Mouse (Mus musculus): ENCODE measurements around the gene Irf6.
A peak's percentile ranks its signal among the peaks of the same experiment; 100 is the strongest.

The Irf6 gene

DNA sequence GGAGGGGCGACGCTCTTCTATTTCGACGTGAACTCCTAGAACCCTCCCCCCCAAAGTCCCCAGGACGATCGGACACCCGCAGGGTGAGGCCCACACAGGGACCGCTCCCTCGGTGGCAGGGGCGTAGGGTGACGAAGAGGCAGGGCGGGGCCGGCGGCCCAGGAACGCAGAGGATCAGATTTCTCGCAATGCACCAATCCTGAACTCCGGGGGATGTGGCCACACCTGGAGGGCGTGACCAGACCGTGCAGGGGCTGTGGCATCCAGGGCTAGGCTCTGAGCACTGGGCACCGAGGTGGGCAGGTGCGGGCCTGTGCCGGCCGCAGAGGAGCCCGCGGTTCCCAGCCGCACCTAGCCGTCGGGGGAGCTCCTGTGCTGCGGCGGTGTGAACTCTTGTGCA lies at the start of gene Irf6:
TSS of gene Irf6 (plus strand) at position 240 of the 400 bp plus-strand sequence.
- no peak for DNase-seq

DNA sequence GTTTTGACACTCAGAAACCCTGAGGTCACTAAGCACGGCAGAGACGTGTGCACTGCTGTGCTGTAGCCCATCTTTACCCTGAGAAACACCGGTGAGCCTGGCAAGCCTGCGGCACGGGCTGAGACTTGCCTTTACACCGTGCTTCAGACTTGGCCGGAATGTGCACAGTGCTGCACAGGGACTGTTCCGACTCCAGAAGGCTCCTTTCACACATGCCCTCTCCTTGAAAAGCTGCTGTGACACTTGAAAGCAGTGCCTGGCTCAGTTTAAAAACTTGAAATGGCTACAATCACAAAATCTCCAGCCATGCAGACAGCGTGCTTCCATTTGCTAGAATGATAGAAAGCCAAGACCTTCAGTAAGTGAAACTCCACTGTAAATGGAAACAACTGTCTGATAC lies 40.8 kb upstream of the Irf6 start:
- no peak for DNase-seq

DNA sequence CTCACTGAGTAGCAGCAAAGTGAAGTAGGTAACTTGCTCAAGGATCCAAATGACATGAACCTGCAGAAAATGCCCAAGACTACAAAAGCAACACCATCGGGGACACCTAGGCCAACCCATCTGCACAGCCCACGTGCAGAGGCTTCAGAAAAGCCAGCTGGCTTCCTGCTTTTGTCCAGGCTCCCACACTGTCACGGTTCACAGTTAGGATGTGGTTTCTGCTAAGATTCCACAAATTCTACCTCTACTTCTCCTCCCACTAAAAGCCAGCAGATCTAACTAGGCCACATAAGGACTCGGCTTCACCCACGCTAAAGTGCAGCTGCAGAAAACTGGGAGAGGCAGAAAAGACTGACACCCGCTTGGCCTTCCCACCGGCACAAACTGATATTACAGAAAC lies 30.1 kb upstream of the Irf6 start:
- DNase-seq = no peak

DNA sequence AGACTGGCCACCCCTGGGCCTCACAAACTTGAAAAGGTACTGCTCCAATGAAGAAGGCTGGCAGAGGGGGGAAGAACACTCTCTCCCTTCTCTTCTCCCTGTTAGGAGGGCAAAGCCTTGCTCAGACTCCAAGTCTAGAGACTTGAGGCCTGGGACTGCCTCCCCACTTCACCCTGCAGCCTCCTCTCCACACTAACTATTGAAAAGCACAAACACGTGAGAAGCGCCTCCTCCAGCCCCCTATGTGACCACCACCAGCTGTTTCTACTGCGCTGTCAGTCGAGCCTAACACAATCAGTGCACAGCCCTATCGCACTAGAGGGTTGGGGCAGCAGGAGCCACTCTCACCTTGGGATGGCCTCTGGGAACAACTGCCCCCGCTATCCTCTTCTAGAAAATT lies 29.6 kb upstream of the Irf6 start:
- DNase-seq = no peak

DNA sequence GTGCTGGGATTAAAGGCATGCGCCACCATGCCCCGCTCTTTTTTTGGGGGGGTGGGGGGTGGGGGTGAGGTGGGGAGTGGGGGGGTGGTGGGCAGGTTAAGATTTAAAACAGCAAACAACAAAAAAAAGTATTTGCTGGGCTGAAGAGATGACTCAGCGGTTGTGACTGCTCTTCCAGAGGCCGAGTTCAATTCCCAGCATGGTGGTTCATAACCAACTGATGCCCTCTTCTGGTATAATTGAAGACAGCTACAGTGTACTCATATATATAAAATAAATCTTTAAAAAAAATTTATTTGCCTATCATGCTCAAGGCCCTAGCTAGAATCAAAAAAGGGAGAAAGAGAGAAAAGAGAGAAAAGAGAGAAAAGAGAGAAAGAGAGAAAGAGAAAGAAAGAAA lies 27.1 kb upstream of the Irf6 start:
- DNase-seq = no peak

DNA sequence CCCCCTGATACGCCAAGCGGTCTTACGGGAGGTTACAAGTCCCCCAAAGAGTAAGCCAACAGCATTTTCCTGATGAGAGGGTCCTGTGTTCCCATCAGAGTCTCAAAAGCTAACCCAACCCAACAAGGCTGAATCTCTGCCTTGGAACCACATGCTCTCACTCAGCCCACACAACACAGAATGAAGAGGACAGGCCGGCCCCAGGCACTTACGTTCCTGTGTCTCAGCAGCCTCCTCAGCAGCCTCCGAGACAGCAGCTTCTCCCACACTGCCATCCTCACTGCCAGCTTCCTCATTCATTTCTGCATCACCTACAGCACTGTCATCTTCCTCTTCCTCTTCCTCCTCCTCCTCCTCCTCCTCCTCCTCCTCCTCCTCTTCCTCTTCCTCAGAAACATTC lies 24.9 kb upstream of the Irf6 start:
- no peak for DNase-seq

DNA sequence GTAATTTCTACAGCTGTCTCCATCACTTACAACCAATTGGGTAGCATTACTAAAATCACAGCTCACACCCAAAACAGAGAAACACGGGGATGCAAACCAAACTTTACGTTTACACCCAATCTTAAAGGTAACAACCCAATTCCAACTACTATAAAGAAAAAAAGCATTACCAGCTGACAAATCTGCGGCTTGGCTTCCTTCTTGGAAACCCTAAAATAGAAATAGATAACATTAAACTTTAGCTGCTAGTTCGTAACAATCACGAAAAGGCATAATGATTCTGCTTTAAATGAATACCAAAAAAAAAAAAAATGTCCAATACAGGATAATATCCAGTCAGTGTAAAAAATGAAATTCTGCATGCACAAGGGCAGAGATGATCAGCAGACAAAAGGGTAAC lies 23.6 kb upstream of the Irf6 start:
- no peak for DNase-seq

DNA sequence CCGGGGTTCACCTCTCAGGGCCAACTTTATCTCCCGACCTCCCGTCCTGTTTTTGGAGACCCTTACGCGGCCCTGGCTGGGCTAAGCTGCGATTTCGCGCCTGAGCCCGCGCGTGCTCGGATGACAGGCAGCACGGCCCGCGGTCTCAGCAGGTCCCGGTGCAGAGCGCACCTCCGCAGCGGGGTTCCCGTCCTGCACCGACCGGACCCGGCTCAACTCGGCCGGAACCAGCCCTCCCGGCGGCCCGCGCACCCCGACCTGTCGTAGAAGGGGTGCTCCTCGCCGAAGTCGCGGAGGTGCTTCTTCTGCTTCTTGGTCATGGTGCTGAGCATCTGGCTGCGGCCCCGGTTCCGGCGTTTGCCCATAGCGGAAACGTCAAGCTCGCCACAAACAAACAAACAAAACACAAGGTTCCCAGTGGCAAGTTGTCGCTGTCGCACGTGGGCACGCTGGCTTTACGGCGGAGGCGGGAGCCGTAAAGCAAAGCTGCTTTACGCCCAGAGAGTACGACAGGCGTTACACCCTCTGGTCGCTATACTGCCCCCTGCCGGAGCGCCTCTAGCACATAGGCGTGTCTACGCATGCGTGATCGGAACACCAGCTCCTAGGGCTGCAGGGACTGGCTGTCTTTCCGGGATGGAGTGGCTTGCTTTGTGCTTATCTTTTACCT lies 23.0 kb upstream of the Irf6 start, which contains the start of gene Diexf:
TSS of gene Diexf (minus strand) at position 487 of the 670 bp plus-strand sequence.
- peak; percentile 99 to 100 for DNase-seq

DNA sequence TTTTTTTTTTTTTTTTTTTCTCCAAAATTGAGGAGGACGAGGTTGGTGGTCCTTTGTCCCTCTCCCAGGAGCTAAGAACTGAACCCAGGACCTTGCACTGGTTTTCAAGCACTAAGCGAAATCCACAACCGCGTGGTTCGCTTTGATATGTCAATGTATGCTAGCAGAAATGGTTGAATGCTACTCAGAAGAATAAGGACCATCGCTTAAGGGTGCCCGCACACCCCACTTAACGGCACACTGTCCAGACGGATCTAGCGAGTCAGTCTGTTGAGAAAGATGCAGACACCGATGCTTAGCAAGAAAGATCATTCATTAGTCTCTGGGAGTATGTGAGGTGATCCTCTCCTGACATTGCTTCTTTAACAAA lies 22.5 kb upstream of the Irf6 start:
- no peak for DNase-seq

DNA sequence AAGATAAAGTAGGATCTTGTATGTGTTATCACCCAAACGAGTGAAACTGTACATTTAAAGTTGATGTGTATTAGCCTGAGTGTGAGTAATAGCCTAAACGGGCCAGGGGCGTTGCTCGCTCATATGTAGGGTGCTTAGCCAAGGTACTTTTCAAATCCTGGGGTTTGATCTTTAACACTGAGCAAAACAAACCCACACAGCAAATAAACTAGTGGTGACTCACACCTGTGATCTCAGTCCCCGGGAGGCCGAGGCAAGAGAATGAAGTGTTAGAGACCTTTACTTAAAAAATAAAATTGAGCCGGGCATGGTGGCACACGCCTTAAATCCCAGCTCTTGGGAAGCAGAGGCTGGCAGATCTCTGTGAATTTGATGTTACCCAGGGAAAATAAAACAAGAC lies 22.1 kb upstream of the Irf6 start:
- DNase-seq = no peak

DNA sequence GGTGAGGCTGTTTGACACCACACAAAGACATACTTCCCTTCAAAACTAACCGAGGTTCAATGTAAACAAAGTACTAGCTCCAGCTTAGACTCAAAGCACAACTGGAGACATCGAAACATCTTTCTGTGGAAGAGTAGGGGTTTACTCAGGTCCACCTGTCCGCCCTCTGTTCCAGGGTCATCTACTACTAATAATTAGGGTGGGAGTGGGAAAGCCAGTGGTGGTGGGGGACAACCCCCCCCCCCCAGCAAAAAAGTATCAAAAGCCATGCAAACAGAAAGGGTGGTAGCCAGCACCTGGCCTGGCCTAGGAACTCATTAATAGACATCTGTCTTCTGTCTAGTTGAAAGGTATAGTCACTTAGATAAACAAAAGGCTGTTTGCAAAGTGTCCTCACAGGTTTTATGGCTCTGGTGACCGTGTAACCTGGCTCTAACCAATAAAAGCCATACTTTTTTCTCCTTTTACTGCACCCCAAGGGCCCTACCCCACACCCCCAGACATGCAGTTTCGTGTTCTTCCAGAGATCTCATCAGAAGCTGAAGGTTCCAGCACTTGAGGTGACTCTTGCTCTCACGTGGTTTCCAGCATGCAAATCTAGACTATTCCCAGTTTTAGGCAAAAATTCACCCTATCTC lies 21.5 kb upstream of the Irf6 start:
- no peak for DNase-seq

DNA sequence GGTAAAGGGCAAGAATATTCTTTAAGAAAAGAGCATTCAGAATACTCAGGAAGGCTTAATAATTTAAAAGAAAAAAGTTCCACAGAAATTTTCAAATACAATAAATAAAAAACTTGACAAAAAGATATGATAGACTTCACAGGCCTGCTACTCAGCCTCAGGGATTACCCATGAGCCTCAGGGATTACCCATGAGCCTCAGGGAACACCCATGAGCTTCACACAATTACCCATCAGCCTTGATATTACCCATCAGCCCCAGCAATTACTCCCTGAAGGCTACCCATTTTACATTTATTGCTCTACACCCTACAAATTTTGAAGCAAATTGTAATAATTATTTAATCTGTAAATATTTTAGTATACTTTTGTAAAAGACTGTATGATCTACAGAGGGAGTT lies 20.5 kb upstream of the Irf6 start:
- no peak for DNase-seq

DNA sequence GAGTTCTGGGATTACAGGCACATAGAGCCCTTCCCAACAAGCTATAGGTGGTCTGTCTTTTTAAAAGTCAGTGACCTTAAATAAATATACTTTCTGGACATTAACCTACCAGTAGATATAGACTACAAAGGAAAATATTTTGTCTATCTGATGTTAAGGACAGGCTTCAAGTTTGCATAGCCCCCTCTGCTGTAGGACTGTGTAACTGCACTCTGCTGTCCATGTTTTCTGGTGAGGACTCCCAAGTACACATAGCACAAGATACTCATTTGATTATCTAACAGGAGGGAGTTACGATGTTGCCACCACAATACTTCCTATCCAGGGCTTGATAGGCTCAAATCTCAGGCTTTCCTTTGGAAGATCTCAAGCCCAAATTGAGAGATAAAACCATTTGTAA lies 19.2 kb upstream of the Irf6 start:
- DNase-seq = no peak

DNA sequence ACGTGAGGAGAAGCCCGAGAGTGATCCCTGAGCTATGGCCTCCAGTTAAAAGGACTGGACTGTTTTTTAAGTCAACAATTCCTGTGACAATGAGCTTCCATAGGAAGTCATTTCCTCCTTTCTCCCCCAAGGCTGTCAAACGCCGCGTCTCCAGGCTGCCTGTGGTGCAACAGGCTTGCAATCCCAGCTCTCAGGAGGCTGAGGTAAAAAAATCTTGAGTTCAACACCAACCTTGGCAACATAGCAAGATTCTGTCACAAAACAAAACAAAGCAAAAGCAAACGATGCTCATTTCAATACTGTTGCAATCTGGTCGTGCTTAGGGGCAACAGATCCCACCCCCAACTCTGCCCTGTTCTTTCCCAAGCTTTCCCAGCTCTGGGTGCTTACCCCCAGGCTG lies 14.8 kb upstream of the Irf6 start:
- no peak for DNase-seq

DNA sequence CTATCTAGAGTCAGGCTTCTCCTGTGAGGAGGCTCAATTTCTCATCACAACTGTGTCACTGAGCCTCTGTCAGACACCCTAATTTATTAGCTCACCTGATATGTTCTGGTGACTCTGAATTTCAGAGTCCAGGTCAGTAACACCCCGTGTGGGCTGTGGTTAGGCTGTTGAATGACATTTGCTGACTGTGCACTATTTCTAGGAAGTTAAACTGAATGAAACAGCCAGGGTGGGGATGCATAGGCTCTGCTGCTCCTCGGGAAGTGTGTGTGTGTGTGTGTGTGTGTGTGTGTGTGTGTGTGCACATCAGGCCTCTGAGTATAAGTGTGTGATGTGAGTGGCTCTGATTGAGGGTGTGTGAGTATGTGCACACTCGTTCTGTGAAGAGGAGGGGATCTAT lies 14.2 kb upstream of the Irf6 start:
- DNase-seq = no peak

DNA sequence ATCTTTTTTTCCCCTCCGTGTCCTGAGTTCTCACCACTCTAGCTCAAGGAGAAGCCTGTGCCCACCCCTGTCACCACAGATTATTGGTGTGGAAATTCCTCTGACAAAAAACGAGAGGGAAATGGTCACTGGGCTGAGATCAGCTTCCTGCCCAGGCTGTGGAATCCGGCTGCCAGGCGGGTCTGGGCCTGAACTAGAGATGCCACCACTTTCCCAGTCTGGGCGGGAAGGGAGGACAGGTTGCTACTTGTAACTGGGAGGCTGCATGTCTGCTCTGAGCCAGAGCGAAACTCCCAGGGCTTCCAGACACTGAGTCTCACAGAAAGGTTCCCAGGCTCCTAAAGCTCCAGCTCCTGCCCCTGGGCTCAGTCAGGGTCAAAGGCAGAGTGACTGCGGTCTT lies 11.8 kb upstream of the Irf6 start:
- no peak for DNase-seq

DNA sequence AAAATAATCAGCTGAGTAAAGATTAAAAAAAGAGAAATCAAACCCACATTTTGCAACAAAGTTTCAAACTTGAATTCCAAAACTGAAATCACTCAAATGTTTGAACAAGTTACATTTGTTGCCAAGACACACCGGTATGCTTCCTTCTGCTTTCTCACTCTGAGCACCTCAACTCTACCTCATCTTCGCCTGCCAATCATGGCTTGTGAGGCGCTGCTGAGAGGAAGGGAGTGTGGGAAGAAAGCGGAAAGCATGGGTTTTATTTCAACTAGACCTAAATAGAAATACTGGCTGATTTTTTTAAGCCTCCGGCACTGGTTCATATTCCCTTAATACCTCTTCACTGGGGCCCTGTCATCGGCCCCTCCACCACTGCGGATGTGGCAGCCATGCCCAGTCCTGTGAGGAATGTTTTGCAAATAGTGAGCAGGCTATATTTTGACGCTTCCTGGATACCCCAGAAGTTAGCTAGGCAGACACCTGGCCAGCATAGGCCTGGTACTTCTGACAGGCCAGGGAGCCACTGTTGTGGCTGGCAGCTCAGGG lies 10.3 kb upstream of the Irf6 start:
- DNase-seq = no peak

DNA sequence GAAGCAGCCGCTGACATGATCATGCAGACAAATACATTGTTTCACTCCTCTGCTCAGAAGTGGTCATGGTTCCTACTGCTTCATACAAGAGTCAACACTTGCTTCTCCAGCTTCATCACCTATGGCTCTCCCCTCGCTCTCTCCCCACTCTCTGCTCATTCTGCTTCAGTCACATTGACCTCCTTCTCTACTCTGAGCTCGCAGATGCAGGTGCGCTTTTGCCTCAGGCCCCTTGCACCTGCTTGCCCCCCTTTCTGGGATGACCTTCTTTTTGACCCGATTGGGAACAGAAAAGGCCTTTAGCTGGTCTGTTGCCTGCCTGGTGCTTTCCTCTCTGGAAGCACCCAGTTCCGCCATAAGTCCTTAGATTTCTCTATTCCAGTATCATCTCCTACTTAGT lies 8.4 kb upstream of the Irf6 start:
- DNase-seq = no peak

DNA sequence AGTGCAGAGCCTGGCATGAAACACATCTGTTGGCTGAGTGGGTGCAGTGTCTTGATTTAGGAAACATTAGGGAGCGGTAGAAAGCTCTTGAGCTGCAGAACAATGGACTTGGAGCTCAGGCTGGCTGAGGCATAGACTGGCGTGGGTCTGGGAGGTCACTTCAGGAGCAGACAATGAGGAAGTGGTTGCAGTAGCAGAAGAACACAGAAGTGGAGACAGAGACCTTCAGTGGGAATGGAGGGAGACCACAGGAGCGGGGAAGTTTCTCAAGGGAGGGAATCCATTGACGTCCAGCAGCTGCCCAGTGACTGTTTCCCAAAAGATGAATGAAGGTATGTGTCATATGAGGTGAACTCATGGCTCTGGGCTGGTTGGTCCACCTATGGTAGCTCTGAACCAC lies 7.8 kb upstream of the Irf6 start:
- DNase-seq = no peak

DNA sequence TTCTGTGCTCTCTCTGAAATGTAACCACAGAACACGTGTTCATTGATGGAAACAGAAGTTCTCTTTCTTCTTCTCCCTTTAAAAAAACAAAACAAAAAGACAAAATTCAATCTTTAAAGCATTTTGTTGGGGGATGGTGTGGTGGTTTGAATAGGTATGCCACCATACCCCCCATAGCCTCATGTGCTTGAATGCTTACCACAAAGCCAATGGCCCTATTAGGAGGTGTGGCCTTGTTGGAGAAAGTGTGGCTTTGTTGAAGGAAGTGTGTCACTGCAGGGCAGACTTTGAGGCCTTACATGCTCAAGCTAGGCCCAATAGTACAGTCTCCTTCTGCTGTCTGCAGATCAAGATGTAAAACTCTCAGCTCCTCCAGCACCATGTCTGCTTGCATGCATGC lies 6.5 kb upstream of the Irf6 start:
- DNase-seq = no peak

DNA sequence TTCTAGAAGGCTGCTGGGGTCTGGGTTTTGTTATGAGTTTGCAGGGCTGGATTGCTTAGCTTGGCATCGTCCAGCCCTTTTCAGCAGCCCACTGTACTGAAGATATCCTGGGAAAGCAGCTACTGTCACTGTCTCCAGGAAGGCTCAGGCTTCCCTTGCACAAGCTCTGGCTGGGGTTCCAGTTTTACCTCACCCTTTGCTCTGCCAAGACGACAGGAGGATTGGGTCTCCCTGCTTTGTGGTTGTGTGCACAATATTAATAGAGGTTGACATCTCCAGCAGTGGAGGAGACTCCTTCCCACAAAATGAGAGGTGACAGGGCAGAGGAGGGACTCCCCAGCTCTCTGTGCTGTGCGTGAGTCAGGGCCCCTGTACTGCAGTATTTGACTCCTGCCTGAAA lies 3.7 kb upstream of the Irf6 start:
- peak; percentile 54 to 55 for DNase-seq

DNA sequence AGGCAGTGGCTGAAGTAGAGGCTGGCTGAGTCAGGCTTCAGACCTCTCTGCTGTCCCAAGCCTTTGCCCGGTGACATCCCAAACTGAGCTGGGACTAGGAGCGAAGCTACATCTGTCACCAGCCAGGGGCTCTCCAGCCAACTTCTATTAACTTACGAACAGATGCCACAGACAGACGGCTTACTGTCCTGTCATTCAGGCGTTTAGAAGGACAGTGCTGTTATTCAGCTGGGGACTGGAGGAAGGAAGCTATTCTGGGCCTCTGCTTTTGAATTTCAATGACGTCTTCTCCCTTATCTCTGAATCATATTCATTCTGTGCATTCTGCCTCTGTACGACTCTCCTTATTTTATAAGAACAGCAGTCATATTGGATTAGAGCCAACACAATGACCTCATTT lies 1.8 kb upstream of the Irf6 start:
- no peak for DNase-seq

DNA sequence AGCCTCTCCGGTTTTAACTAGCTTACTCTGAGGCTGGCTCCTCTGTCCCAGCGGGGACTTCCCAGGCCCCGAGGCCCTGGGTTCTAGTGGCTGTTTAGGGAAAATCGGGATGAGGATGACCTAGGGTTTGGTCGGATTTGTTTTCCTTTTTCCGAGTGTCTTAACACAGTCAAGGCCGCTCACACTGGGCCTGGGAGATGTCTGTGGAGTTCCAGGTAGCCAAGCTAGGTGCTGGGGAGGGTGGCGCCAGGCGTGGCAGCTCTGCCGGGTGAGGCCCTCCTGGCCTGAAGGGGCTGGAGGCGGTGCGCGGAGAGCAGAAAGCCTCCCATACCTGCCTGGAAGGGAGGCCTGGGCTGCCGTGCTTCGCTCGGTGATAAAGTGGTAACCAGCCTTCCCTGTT lies 650 bp downstream of the Irf6 start:
- DNase-seq = no peak

DNA sequence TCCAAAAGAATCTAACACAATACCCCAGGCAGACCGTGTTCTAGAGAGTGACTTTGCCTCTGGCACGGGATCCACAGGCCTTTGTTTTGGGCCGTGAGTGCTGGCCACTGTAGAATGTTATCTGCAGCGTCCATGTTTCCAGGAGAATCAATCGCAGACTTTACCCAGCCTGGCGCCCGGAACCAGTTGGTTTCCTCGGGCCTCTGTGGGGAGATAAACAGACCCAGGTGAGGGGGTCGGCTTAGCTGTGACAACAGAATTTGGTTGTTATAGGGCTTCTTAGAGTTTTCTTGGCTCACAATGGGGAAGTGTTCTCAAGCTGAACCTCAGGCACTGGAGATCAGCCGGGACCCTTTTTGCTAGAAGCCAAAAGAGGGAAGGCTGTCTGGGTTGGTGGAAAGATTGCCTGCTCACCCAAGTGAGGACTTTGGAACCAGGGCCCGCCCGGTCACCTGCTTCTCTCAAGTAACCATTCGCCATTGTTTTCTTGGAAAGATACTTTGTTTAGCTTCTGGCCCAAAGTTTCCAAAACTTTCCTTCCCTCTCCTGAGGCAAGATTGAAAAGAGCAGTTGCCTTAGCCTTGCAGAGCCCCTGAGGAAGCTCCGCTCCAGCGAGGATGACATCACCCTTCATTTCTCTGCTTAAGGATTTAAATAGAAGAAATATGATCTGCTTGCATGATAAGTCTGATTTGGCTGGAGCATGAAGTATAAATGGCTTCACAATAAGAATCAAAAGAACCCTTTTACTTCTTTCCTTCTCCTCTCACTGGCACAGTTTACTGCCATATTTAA lies 3.6 kb downstream of the Irf6 start:
- no peak for DNase-seq

Measured in cerebellum, postnatal 14 days (tissue).